Mouse (Mus musculus): Measurements from ENCODE around the gene Tufm.
"Not testable (repeated sequence)": the region's sequence is repeated elsewhere in the genome, so short reads cannot be mapped to it uniquely, and the experiment has no call there.

GRCm38 (mm10) chr7:126487617-126488385, 640 bp downstream of the Tufm start:
- not testable (repeated sequence) for TF ChIP-seq CTCF (IDR thresholded peaks at IDR 0.05; ENCODE audit: borderline replicate concordance, extremely low read depth, insufficient read depth, insufficient read length); POLR2A (IDR thresholded peaks at IDR 0.05; ENCODE audit: borderline replicate concordance, extremely low read depth, insufficient read depth, insufficient read length, poor library complexity, severe bottlenecking)

Data from brain, embryonic 14.5 days (tissue).